Mouse (Mus musculus): ENCODE data around the gene Klhl23. TPM values are rescaled to one million over a fixed set of nuclear protein-coding genes. Genes with fewer than 3 reads are reported as not detected.
A peak's percentile ranks its signal among the peaks of the same experiment; 100 is the strongest.
"Not testable (repeated sequence)": the region's sequence is repeated elsewhere in the genome, so short reads cannot be mapped to it uniquely, and the experiment has no call there.

Gene Klhl23
- polyA plus RNA-seq, 1 experiment from 2014 or later: 5.6 TPM

DNA sequence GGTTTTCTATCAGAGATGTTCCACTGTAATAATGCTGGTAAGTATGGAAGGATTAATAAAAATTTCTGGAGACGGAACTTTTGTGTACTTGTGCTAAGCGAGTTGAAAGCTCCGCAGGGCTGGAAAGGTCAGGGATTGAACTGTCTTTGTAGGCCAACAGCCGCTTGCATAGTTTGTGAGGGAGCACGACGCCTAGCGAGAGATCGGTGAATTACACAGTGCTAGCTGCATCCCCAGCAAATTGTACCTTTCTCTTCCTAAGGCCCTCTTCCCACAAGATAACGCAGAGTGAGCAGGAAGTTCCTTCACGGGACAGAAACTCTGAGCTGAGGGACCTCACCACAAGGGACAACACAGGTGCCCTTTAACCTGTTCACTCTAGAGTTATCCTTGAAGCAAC lies 31.5 kb upstream of the Klhl23 start:
- Histone ChIP-seq H3K4me3 (ENCODE audit: low read depth, low read length) (peak overlapping the region; percentile 80), H3K4me2 (ENCODE audit: low read depth, low read length) (peak overlapping the region; percentile 94), H3K9me3 (ENCODE audit: low read length) (no peaks in the 10 kb centered on the region), H3K27ac (ENCODE audit: low read depth) (peak overlapping the region; percentile 90), H3K27me3 (ENCODE audit: insufficient read depth, low read length) (no peaks in the 10 kb centered on the region), H3K4me1 (ENCODE audit: insufficient read depth) (peaks cover 9% of the 10 kb centered on the region; the same call in 1 of the 2 replicates), H3K36me3 (replicated peaks; ENCODE audit: insufficient read depth, low read length) (peaks cover 22% of the 10 kb centered on the region), H3K9ac (replicated peaks) (peak overlapping the region; percentile 81)
- DNase-seq (peak; percentile 91), ATAC-seq (peak; percentile 72)
- TF ChIP-seq EP300 (IDR thresholded peaks at IDR 0.05; ENCODE audit: low read depth) (0 out of 2 replicates have a peak, but pooled peaks have one; percentile 18), CTCF (IDR thresholded peaks at IDR 0.05; ENCODE audit: low read depth) (peak; percentile 96)
- WGBS (ENCODE audit: insufficient replicate concordance): 1% methylated on average over 10 of the region's 10 CpGs

DNA sequence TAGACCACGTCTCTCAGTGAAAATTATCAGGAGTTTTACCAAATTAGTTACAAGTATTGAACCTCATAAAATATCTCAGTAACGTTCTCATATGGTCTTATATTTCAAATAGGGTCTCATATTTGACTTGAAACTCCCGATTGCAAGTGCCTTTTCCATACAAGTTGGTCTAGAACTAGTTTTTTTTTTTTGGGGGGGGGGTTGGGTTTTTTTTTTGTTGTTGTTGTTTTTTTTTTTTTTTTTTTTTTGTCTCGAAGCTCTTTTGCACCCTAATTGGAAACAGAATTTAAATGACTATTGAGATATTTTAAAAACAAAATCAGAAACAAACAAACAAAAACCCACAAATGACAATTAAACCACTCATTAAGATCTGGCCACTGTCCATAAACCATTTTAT lies 31.0 kb upstream of the Klhl23 start:
- peaks cover 26% of the 10 kb centered on the region for H3K36me3 ChIP-seq (replicated peaks; ENCODE audit: insufficient read depth, low read length)
- peak overlapping the region; percentile 94 for H3K4me2 ChIP-seq (ENCODE audit: low read depth, low read length)
- TF ChIP-seq EP300 (IDR thresholded peaks at IDR 0.05; ENCODE audit: low read depth) (no peak), CTCF (IDR thresholded peaks at IDR 0.05; ENCODE audit: low read depth) (no peak)
- H3K9me3 ChIP-seq (ENCODE audit: low read length): no peaks in the 10 kb centered on the region
- ATAC-seq (no peak), DNase-seq (no peak)
- 51% methylated on average over 4 of the region's 4 CpGs for WGBS (ENCODE audit: insufficient replicate concordance)
- no peak overlapping the region for H3K4me3 ChIP-seq (ENCODE audit: low read depth, low read length)
- H3K4me1 ChIP-seq (ENCODE audit: insufficient read depth): peaks cover 9% of the 10 kb centered on the region; the same call in 1 of the 2 replicates
- no peak overlapping the region for H3K9ac ChIP-seq (replicated peaks)
- H3K27me3 ChIP-seq (ENCODE audit: insufficient read depth, low read length): no peaks in the 10 kb centered on the region
- no peak overlapping the region for H3K27ac ChIP-seq (ENCODE audit: low read depth)

DNA sequence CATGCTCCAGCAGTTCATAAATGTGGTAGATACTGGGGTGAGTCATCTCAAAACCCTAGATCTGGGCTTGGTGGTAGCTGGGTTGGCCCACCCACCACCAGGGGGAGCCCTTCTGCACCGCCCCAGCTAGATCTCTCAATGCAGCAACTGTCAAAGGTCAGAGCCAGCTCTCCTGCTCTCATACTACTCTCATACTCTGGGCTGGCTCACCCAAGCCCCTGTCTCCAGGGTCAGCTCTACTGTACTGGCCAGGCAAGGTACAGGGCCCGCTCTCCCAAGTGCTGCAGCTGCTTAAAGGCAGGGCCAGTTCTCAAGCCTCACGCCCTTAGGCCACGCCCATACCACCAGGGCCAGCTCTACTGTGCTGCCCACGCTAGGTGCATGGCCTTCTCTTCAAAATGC lies 18.8 kb upstream of the Klhl23 start:
- TF ChIP-seq CTCF (IDR thresholded peaks at IDR 0.05; ENCODE audit: low read depth) (peak; percentile 97), EP300 (IDR thresholded peaks at IDR 0.05; ENCODE audit: low read depth) (no peak)
- Histone ChIP-seq H3K4me1 (ENCODE audit: insufficient read depth) (peaks cover 9% of the 10 kb centered on the region; the same call in 1 of the 2 replicates), H3K27ac (ENCODE audit: low read depth) (no peak overlapping the region), H3K36me3 (replicated peaks; ENCODE audit: insufficient read depth, low read length) (no peaks in the 10 kb centered on the region), H3K27me3 (ENCODE audit: insufficient read depth, low read length) (no peaks in the 10 kb centered on the region), H3K9ac (replicated peaks) (no peak overlapping the region), H3K9me3 (ENCODE audit: low read length) (no peaks in the 10 kb centered on the region), H3K4me3 (ENCODE audit: low read depth, low read length) (peak overlapping the region; percentile 14), H3K4me2 (ENCODE audit: low read depth, low read length) (peak overlapping the region; percentile 56)
- ATAC-seq (peak; percentile 94), DNase-seq (peak; percentile 88)
- WGBS (ENCODE audit: insufficient replicate concordance): 31% methylated on average over 5 of the region's 5 CpGs

DNA sequence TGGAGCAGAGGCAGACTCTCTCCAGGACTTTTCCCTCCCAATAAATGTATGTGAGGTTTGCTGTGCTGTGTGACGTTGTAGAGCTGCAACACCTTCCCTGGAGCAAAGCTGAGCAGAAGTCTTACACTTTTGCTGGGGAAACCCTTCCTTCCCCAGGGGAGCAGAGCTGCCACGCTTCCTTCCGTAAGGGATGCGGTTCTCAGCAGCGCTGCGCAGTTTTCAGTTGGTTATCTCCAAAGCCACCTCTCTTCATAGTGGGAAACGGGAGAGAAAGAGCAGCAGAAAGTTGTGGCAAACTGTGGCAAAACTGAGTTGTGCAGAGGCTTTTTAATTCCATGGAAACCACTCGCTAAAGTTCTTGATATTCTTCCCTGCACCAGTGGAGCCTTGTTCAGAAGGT lies 18.0 kb upstream of the Klhl23 start:
- no peak for TF ChIP-seq CTCF (IDR thresholded peaks at IDR 0.05; ENCODE audit: low read depth)
- TF ChIP-seq EP300 (IDR thresholded peaks at IDR 0.05; ENCODE audit: low read depth): no peak
- H3K27ac ChIP-seq (ENCODE audit: low read depth): no peak overlapping the region
- no peak overlapping the region for H3K4me3 ChIP-seq (ENCODE audit: low read depth, low read length)

DNA sequence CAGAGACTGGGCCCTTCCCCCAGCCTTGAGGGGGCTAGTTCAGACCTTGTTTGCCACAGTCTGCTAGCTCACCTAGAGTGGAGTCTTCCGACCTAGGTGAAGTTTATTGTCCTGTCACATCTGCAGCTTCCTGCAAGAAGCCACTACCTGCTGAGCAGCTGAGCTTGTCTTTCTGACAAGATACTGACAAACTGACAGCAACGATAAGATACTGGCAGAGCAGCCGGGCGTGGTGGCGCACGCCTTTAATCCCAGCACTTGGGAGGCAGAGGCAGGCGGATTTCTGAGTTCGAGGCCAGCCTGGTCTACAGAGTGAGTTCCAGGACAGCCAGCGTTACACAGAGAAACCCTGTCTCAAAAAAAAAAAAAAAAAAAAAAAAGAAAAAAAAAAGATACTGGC lies 17.1 kb upstream of the Klhl23 start:
- H3K9me3 ChIP-seq (ENCODE audit: low read length); H3K4me3 ChIP-seq (ENCODE audit: low read depth, low read length); ATAC-seq; H3K36me3 ChIP-seq (replicated peaks; ENCODE audit: insufficient read depth, low read length); H3K9ac ChIP-seq (replicated peaks); H3K4me1 ChIP-seq (ENCODE audit: insufficient read depth); H3K27ac ChIP-seq (ENCODE audit: low read depth); H3K4me2 ChIP-seq (ENCODE audit: low read depth, low read length); DNase-seq; H3K27me3 ChIP-seq (ENCODE audit: insufficient read depth, low read length): not testable (repeated sequence)
- WGBS (ENCODE audit: insufficient replicate concordance): 54% methylated on average over 8 of the region's 9 CpGs

More for the DNA sequence above, 18.0 kb upstream of the Klhl23 start:
- Histone ChIP-seq H3K36me3 (replicated peaks; ENCODE audit: insufficient read depth, low read length) (no peaks in the 10 kb centered on the region), H3K9me3 (ENCODE audit: low read length) (no peaks in the 10 kb centered on the region), H3K4me1 (ENCODE audit: insufficient read depth) (peaks cover 9% of the 10 kb centered on the region; the same call in 1 of the 2 replicates), H3K4me2 (ENCODE audit: low read depth, low read length) (no peak overlapping the region), H3K9ac (replicated peaks) (no peak overlapping the region), H3K27me3 (ENCODE audit: insufficient read depth, low read length) (no peaks in the 10 kb centered on the region)
- no peak for ATAC-seq
- DNase-seq: no peak
- WGBS (ENCODE audit: insufficient replicate concordance): 60% methylated on average over 8 of the region's 8 CpGs

DNA sequence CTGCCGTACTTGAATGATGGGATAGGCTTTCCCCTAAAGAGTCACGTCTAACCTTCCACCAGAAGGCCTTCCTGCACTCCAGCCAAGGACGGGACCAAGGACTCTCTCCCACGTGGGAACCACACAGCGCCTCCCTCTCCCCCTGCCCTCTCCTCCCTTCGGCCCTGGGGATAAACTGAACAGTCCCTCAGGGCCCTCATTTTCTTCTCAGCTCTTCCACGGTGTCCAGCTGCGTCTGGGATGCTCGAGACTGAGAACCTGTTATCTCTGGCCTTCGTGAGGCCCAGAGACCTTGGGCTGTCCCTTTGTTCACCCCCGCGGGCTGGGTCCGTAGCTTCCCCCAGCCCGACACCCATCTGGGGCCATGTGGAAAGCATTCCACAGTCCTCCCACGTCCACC lies 11.6 kb upstream of the Klhl23 start:
- WGBS (ENCODE audit: insufficient replicate concordance): 58% methylated on average over 15 of the region's 15 CpGs
- no peak overlapping the region for H3K9ac ChIP-seq (replicated peaks)
- no peak overlapping the region for H3K27ac ChIP-seq (ENCODE audit: low read depth)
- no peaks in the 10 kb centered on the region for H3K9me3 ChIP-seq (ENCODE audit: low read length)
- no peaks in the 10 kb centered on the region for H3K4me1 ChIP-seq (ENCODE audit: insufficient read depth)
- no peaks in the 10 kb centered on the region for H3K27me3 ChIP-seq (ENCODE audit: insufficient read depth, low read length)
- H3K4me3 ChIP-seq (ENCODE audit: low read depth, low read length): no peak overlapping the region
- ATAC-seq: no peak
- DNase-seq: no peak
- H3K36me3 ChIP-seq (replicated peaks; ENCODE audit: insufficient read depth, low read length): no peaks in the 10 kb centered on the region
- TF ChIP-seq EP300 (IDR thresholded peaks at IDR 0.05; ENCODE audit: low read depth) (no peak), CTCF (IDR thresholded peaks at IDR 0.05; ENCODE audit: low read depth) (no peak)
- H3K4me2 ChIP-seq (ENCODE audit: low read depth, low read length): no peak overlapping the region

DNA sequence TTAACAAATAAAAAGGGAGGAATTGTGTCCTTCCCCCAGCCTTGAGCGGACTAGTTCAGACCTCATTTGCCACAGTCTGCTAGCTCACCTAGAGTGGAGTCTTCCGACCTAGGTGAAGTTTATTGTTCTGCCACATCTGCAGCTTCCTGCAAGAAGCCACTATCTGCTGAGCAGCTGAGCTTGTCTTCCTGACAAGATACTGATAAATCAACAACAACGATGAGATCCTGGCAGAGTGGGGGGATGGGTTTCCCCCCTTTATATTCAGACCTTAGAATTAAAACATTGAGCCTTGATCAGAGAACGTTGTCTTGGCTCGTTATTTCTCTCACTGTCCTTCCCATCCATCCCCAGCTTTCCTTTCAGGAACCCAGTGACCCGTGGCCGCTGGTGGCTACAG lies 10.4 kb upstream of the Klhl23 start:
- H3K36me3 ChIP-seq (replicated peaks; ENCODE audit: insufficient read depth, low read length); H3K9me3 ChIP-seq (ENCODE audit: low read length); H3K4me3 ChIP-seq (ENCODE audit: low read depth, low read length); H3K27me3 ChIP-seq (ENCODE audit: insufficient read depth, low read length); H3K9ac ChIP-seq (replicated peaks); H3K27ac ChIP-seq (ENCODE audit: low read depth); ATAC-seq; DNase-seq; H3K4me2 ChIP-seq (ENCODE audit: low read depth, low read length); H3K4me1 ChIP-seq (ENCODE audit: insufficient read depth): not testable (repeated sequence)
- WGBS (ENCODE audit: insufficient replicate concordance): 47% methylated on average over 7 of the region's 7 CpGs

Measured in liver, postnatal 0 days (tissue).